Mouse (Mus musculus): ENCODE results near the gene Gcm1. TPM values are rescaled to one million over a fixed set of nuclear protein-coding genes. Genes with fewer than 3 reads are reported as not detected.

Gene Gcm1
- polyA plus RNA-seq, 1 experiment: 3.1 TPM

- Histone ChIP-seq H3K36me3 (ENCODE audit: control insufficient read depth, insufficient read depth, low read length) (peaks cover 11% of the 10 kb centered on the region), H3K27me3 (replicated peaks; ENCODE audit: control insufficient read depth, insufficient read depth, low read length) (no peaks in the 10 kb centered on the region), H3K27ac (ENCODE audit: insufficient read depth, low read depth, low read length) (no peak overlapping the region), H3K4me3 (ENCODE audit: insufficient read depth, low read depth, low read length) (no peak overlapping the region), H3K4me1 (ENCODE audit: control insufficient read depth, insufficient read depth, low read length) (no peaks in the 10 kb centered on the region)
- 87% methylated on average over 7 of the region's 7 CpGs for WGBS
- DNase-seq: no peak
- no peak for TF ChIP-seq POLR2A (IDR thresholded peaks at IDR 0.05; ENCODE audit: low read depth, low read length)
- no peak for TF ChIP-seq CTCF (conservative IDR thresholded peaks at IDR 0.05; ENCODE audit: insufficient read depth, insufficient read length, low read depth, low read length)
Measured at GRCm38 (mm10) chr9:78081835-78082234, 30.1 kb downstream of the Gcm1 start.

GRCm38 (mm10) chr9:78084341-78084740, 32.6 kb downstream of the Gcm1 start:
- no peaks in the 10 kb centered on the region for H3K27me3 ChIP-seq (replicated peaks; ENCODE audit: control insufficient read depth, insufficient read depth, low read length)
- 90% methylated on average over 4 of the region's 4 CpGs for WGBS
- no peaks in the 10 kb centered on the region for H3K4me1 ChIP-seq (ENCODE audit: control insufficient read depth, insufficient read depth, low read length)
- no peak overlapping the region for H3K27ac ChIP-seq (ENCODE audit: insufficient read depth, low read depth, low read length)
- TF ChIP-seq CTCF (conservative IDR thresholded peaks at IDR 0.05; ENCODE audit: insufficient read depth, insufficient read length, low read depth, low read length) (no peak), POLR2A (IDR thresholded peaks at IDR 0.05; ENCODE audit: low read depth, low read length) (no peak)
- no peak for DNase-seq
- no peak overlapping the region for H3K4me3 ChIP-seq (ENCODE audit: insufficient read depth, low read depth, low read length)
- peaks cover 15% of the 10 kb centered on the region for H3K36me3 ChIP-seq (ENCODE audit: control insufficient read depth, insufficient read depth, low read length)

GRCm38 (mm10) chr9:78085722-78086287, 34.1 kb downstream of the Gcm1 start:
- 78% methylated on average over 14 of the region's 14 CpGs for WGBS
- Histone ChIP-seq H3K36me3 (ENCODE audit: control insufficient read depth, insufficient read depth, low read length) (peaks cover 15% of the 10 kb centered on the region), H3K27ac (ENCODE audit: insufficient read depth, low read depth, low read length) (no peak overlapping the region), H3K4me1 (ENCODE audit: control insufficient read depth, insufficient read depth, low read length) (no peaks in the 10 kb centered on the region), H3K4me3 (ENCODE audit: insufficient read depth, low read depth, low read length) (no peak overlapping the region), H3K27me3 (replicated peaks; ENCODE audit: control insufficient read depth, insufficient read depth, low read length) (no peaks in the 10 kb centered on the region)
- no peak for TF ChIP-seq POLR2A (IDR thresholded peaks at IDR 0.05; ENCODE audit: low read depth, low read length)
- no peak for TF ChIP-seq CTCF (conservative IDR thresholded peaks at IDR 0.05; ENCODE audit: insufficient read depth, insufficient read length, low read depth, low read length)
- DNase-seq: no peak

GRCm38 (mm10) chr9:78087751-78088150, 36.0 kb downstream of the Gcm1 start:
- no peaks in the 10 kb centered on the region for H3K27me3 ChIP-seq (replicated peaks; ENCODE audit: control insufficient read depth, insufficient read depth, low read length)
- H3K4me3 ChIP-seq (ENCODE audit: insufficient read depth, low read depth, low read length): no peak overlapping the region
- H3K4me1 ChIP-seq (ENCODE audit: control insufficient read depth, insufficient read depth, low read length): no peaks in the 10 kb centered on the region
- H3K36me3 ChIP-seq (ENCODE audit: control insufficient read depth, insufficient read depth, low read length): peaks cover 13% of the 10 kb centered on the region; the same call in 1 of the 2 replicates
- H3K27ac ChIP-seq (ENCODE audit: insufficient read depth, low read depth, low read length): no peak overlapping the region
- peak; percentile 59 for DNase-seq
- no peak for TF ChIP-seq CTCF (conservative IDR thresholded peaks at IDR 0.05; ENCODE audit: insufficient read depth, insufficient read length, low read depth, low read length)
- no peak for TF ChIP-seq POLR2A (IDR thresholded peaks at IDR 0.05; ENCODE audit: low read depth, low read length)
- 53% methylated on average over 9 of the region's 9 CpGs for WGBS

- Histone ChIP-seq H3K27ac (ENCODE audit: insufficient read depth, low read depth, low read length) (no peak overlapping the region), H3K27me3 (replicated peaks; ENCODE audit: control insufficient read depth, insufficient read depth, low read length) (no peaks in the 10 kb centered on the region), H3K4me3 (ENCODE audit: insufficient read depth, low read depth, low read length) (no peak overlapping the region), H3K36me3 (ENCODE audit: control insufficient read depth, insufficient read depth, low read length) (peaks cover 12% of the 10 kb centered on the region; the same call in 1 of the 2 replicates), H3K4me1 (ENCODE audit: control insufficient read depth, insufficient read depth, low read length) (no peaks in the 10 kb centered on the region)
- TF ChIP-seq POLR2A (IDR thresholded peaks at IDR 0.05; ENCODE audit: low read depth, low read length) (no peak), CTCF (conservative IDR thresholded peaks at IDR 0.05; ENCODE audit: insufficient read depth, insufficient read length, low read depth, low read length) (no peak)
- no peak for DNase-seq
- WGBS: 57% methylated on average over 4 of the region's 4 CpGs
Measured at GRCm38 (mm10) chr9:78088521-78088920, 36.8 kb downstream of the Gcm1 start.

GRCm38 (mm10) chr9:78088971-78089370, 37.2 kb downstream of the Gcm1 start:
- Histone ChIP-seq H3K27me3 (replicated peaks; ENCODE audit: control insufficient read depth, insufficient read depth, low read length) (no peaks in the 10 kb centered on the region), H3K4me3 (ENCODE audit: insufficient read depth, low read depth, low read length) (no peak overlapping the region), H3K36me3 (ENCODE audit: control insufficient read depth, insufficient read depth, low read length) (peaks cover 12% of the 10 kb centered on the region; the same call in 1 of the 2 replicates), H3K27ac (ENCODE audit: insufficient read depth, low read depth, low read length) (no peak overlapping the region), H3K4me1 (ENCODE audit: control insufficient read depth, insufficient read depth, low read length) (no peaks in the 10 kb centered on the region)
- no peak for TF ChIP-seq POLR2A (IDR thresholded peaks at IDR 0.05; ENCODE audit: low read depth, low read length)
- no peak for TF ChIP-seq CTCF (conservative IDR thresholded peaks at IDR 0.05; ENCODE audit: insufficient read depth, insufficient read length, low read depth, low read length)
- 65% methylated on average over 7 of the region's 7 CpGs for WGBS
- DNase-seq: no peak

GRCm38 (mm10) chr9:78089906-78090305, 38.2 kb downstream of the Gcm1 start:
- Histone ChIP-seq H3K4me1 (ENCODE audit: control insufficient read depth, insufficient read depth, low read length) (no peaks in the 10 kb centered on the region), H3K27me3 (replicated peaks; ENCODE audit: control insufficient read depth, insufficient read depth, low read length) (no peaks in the 10 kb centered on the region), H3K27ac (ENCODE audit: insufficient read depth, low read depth, low read length) (no peak overlapping the region), H3K4me3 (ENCODE audit: insufficient read depth, low read depth, low read length) (no peak overlapping the region), H3K36me3 (ENCODE audit: control insufficient read depth, insufficient read depth, low read length) (peaks cover 11% of the 10 kb centered on the region; the same call in 1 of the 2 replicates)
- DNase-seq: no peak
- 51% methylated on average over 1 of the region's 1 CpGs for WGBS
- TF ChIP-seq CTCF (conservative IDR thresholded peaks at IDR 0.05; ENCODE audit: insufficient read depth, insufficient read length, low read depth, low read length): no peak
- TF ChIP-seq POLR2A (IDR thresholded peaks at IDR 0.05; ENCODE audit: low read depth, low read length): no peak
